Mouse (Mus musculus) E14TG2a.4 (cell line): ENCODE data around the gene Stfa3.

Experiments used
- CTCF ChIP-seq: conservative IDR thresholded peaks from 2 replicates; pipeline ENCODE4 v1.5.1; 2014; ENCODE audit warnings: low read length
- NANOG ChIP-seq: IDR thresholded peaks from 2 replicates; pipeline ENCODE4 v1.6.1; 2014; ENCODE audit warnings: borderline replicate concordance, low read length, mixed read lengths
- POU5F1 ChIP-seq: IDR thresholded peaks from 2 replicates; pipeline ENCODE4 v1.6.1; 2014; ENCODE audit warnings: low read length, borderline replicate concordance

GRCm38 (mm10) chr16:36464076-36464475, 8.9 kb upstream of the Stfa3 start:
- no peak for TF ChIP-seq CTCF
- TF ChIP-seq NANOG, result no peak
- no peak for TF ChIP-seq POU5F1
